ENCODE assay signal across 9 mouse cellular contexts in the genomic region with DNA sequence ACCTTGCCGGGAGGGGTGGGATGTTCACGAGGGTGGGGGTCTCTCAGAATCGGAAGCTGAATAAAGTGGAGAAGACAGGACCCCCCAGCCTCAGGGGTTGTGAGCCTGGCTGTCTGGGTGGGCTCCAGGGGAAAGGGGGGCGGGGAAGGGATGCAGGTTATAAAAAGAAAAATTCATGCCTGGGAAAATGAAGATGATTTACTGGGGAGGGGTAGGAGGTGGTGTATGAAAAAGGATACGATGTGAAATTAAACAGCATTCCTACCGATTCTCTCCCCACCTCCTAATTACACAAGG. TPM values are rescaled to one million over a fixed set of nuclear protein-coding genes. Genes with fewer than 3 reads are reported as not detected.
DNase-seq lines count a peak whose midpoint lies in the region; ATAC-seq and TF ChIP-seq lines count a peak whose summit lies in the region.
"Had no signal": no experiment of that assay in that cellular context is flagged by ENCODE, and none has a peak within 500 bp of the region (broad histone marks: within the 10 kb centered on the region; RNA-seq: fewer than 3 reads in every experiment).

No protein-coding gene starts in this region.

- H3K27ac ChIP-seq in kidney, embryonic 14.5 days (ENCODE audit: low read depth, low read length), result no peak overlapping the region
- H3K27ac ChIP-seq in embryonic facial prominence, embryonic 15.5 days (replicated peaks), result no peak overlapping the region
- H3K27ac ChIP-seq in intestine, embryonic 15.5 days, result no peak overlapping the region

- H3K9ac ChIP-seq in kidney, embryonic 14.5 days (ENCODE audit: low read depth, low read length), result peak overlapping the region; percentile 65; the same call in 1 of the 2 replicates
- H3K9ac ChIP-seq in embryonic facial prominence, embryonic 15.5 days, result peak overlapping the region; percentile 37
- H3K9ac ChIP-seq in intestine, embryonic 15.5 days, result peak overlapping the region; percentile 51

- peak overlapping the region; percentile 98 for H3K4me2 ChIP-seq in kidney, embryonic 14.5 days (replicated peaks; ENCODE audit: low read depth, low read length)
- H3K4me2 ChIP-seq in embryonic facial prominence, embryonic 15.5 days (replicated peaks), result peak overlapping the region; percentile 97
- peak overlapping the region; percentile 98 for H3K4me2 ChIP-seq in intestine, embryonic 15.5 days (replicated peaks)
- H3K4me2 ChIP-seq in myocyte (ENCODE audit: low read depth), result peak overlapping the region; percentile 52

- peak overlapping the region; percentile 70 for H3K4me3 ChIP-seq in kidney, embryonic 14.5 days (ENCODE audit: low read length)
- peak overlapping the region; percentile 68 for H3K4me3 ChIP-seq in embryonic facial prominence, embryonic 15.5 days (replicated peaks)
- peak overlapping the region; percentile 65 for H3K4me3 ChIP-seq in intestine, embryonic 15.5 days (replicated peaks)
- no peak overlapping the region for H3K4me3 ChIP-seq in myocyte

- H3K79me2 ChIP-seq in myocyte (ENCODE audit: control insufficient read depth, insufficient read depth), result no peaks in the 10 kb centered on the region

- no peaks in the 10 kb centered on the region for H3K36me3 ChIP-seq in kidney, embryonic 14.5 days (ENCODE audit: control insufficient read depth, insufficient read depth, low read length)
- H3K36me3 ChIP-seq in embryonic facial prominence, embryonic 15.5 days, result no peaks in the 10 kb centered on the region
- no peaks in the 10 kb centered on the region for H3K36me3 ChIP-seq in intestine, embryonic 15.5 days
- H3K36me3 ChIP-seq in myocyte (ENCODE audit: control insufficient read depth, insufficient read depth), result no peaks in the 10 kb centered on the region

- no peaks in the 10 kb centered on the region for H3K9me3 ChIP-seq in kidney, embryonic 14.5 days (ENCODE audit: control insufficient read depth, low read length)
- no peaks in the 10 kb centered on the region for H3K9me3 ChIP-seq in embryonic facial prominence, embryonic 15.5 days (replicated peaks)
- H3K9me3 ChIP-seq in intestine, embryonic 15.5 days, result no peaks in the 10 kb centered on the region

- no peak for DNase-seq in kidney, postnatal 36 days
- DNase-seq in urinary bladder, postnatal 36 days (ENCODE audit: low spot score in 2 of 2), result no peak
- DNase-seq in frontal cortex, postnatal 25 days (ENCODE audit: low spot score in 2 of 2), result no peak
- no peak for DNase-seq in cerebellum, postnatal 25 days

- H3K4me1 ChIP-seq in kidney, embryonic 14.5 days (ENCODE audit: control insufficient read depth, insufficient read depth, low read length), result peaks cover 4% of the 10 kb centered on the region
- H3K4me1 ChIP-seq in embryonic facial prominence, embryonic 15.5 days, result peaks cover 8% of the 10 kb centered on the region
- no peaks in the 10 kb centered on the region for H3K4me1 ChIP-seq in intestine, embryonic 15.5 days (replicated peaks)

- WGBS in kidney, embryonic 14.5 days, result 4% methylated on average over 6 of the region's 6 CpGs
- under 1% methylated on average over 6 of the region's 6 CpGs for WGBS in embryonic facial prominence, embryonic 15.5 days
- WGBS in intestine, embryonic 15.5 days, result under 1% methylated on average over 6 of the region's 6 CpGs

- TF ChIP-seq POLR2A in myocyte (IDR thresholded peaks at IDR 0.05; ENCODE audit: insufficient read length, low read depth), result no peak

- ATAC-seq in kidney, embryonic 14.5 days (ENCODE audit: low FRiP score, low TSS enrichment), result no peak; the same call in 1 of the 2 replicates
- ATAC-seq in embryonic facial prominence, embryonic 15.5 days (ENCODE audit: insufficient number of reproducible peaks, low FRiP score, low TSS enrichment, low read depth), result no peak
- peak; percentile 19; the same call in 1 of the 2 replicates for ATAC-seq in intestine, embryonic 15.5 days

- no peak overlapping the region for H3ac ChIP-seq in myocyte (ENCODE audit: control insufficient read depth, insufficient read length)

- peaks cover 5% of the 10 kb centered on the region; the same call in 1 of the 2 replicates for H3K27me3 ChIP-seq in kidney, embryonic 14.5 days (ENCODE audit: control insufficient read depth, insufficient read depth, low read length)
- H3K27me3 ChIP-seq in embryonic facial prominence, embryonic 15.5 days, result 0 out of 2 replicates have a peak, but pooled peaks cover 4% of the 10 kb centered on the region
- no peaks in the 10 kb centered on the region for H3K27me3 ChIP-seq in intestine, embryonic 15.5 days (replicated peaks)
- H3K27me3 ChIP-seq in myocyte (ENCODE audit: control insufficient read depth, insufficient read depth, insufficient read length), result peaks cover 15% of the 10 kb centered on the region
- H3K27me3 ChIP-seq: Patski had no signal

TF ChIP-seq in myocyte, 11 proteins besides CTCF, POLR2A, EP300 and RAD21:
- no peak for TF ChIP-seq CEBPB (IDR thresholded peaks at IDR 0.05; ENCODE audit: insufficient read depth, poor library complexity, severe bottlenecking)
- no peak for TF ChIP-seq TCF3 (IDR thresholded peaks at IDR 0.05; ENCODE audit: insufficient read length, low read depth)
- TF ChIP-seq MAX (IDR thresholded peaks at IDR 0.05; ENCODE audit: low read depth), result no peak
- TF ChIP-seq TCF12 (IDR thresholded peaks at IDR 0.05; ENCODE audit: insufficient read depth, poor library complexity, severe bottlenecking), result no peak
- no peak for TF ChIP-seq MYOG (IDR thresholded peaks at IDR 0.05; ENCODE audit: control insufficient read depth in 1 of 3, insufficient read depth in 1 of 3, insufficient read length in 2 of 3, low read depth in 2 of 3)
- no peak for TF ChIP-seq POLR2AphosphoS2 (IDR thresholded peaks at IDR 0.05; ENCODE audit: insufficient read length, low read depth)
- TF ChIP-seq SRF (IDR thresholded peaks at IDR 0.05; ENCODE audit: control insufficient read depth, insufficient read length, low read depth), result no peak
- no peak for TF ChIP-seq E2F4 (IDR thresholded peaks at IDR 0.05; ENCODE audit: insufficient read depth)

RNA-seq across cellular contexts. Expression of a gene that starts 0.6 kb away (rescaled TPM):
- polyA plus RNA-seq in kidney, embryonic 14.5 days (2014; fragmentation: Nextera tagmentation; extraction: Ambion mirVana), result 6.8 and 7.3 TPM in 2 replicates
- 5.9 and 7.1 TPM in 2 replicates for polyA plus RNA-seq in embryonic facial prominence, embryonic 15.5 days (2015; fragmentation: Nextera tagmentation; extraction: Ambion mirVana)
- 6.5 and 6.8 TPM in 2 replicates for polyA plus RNA-seq in intestine, embryonic 15.5 days (2015; fragmentation: Nextera tagmentation; extraction: Ambion mirVana)
- polyA plus RNA-seq in myocyte (2012; fragmentation: generic; extraction: Trizol), result 0.53 TPM
